In the genomic region with DNA sequence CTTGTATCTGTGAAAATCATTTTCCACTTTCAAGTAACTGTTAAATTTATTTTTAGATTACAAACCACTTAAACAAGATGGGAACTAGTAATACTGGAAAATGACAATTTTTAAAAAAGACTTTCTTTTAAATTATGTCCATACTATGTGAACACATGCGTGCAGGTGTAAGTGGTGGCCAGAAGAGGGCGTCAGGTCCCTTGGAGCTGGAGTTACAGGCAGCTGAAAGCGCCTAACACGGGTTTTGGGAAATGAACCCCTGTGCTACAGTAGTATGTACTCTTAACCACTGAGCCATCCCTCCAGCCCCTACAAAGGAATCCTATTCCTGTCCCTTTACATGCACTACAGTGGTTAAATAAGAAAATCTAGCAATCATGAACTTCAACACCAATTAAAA, we compare ENCODE assay signal across 15 mouse cellular contexts. TPM values are rescaled to one million over a fixed set of nuclear protein-coding genes. Genes with fewer than 3 reads are reported as not detected.
DNase-seq lines count a peak whose midpoint lies in the region; ATAC-seq and TF ChIP-seq lines count a peak whose summit lies in the region.
"Had no signal": no experiment of that assay in that cellular context is flagged by ENCODE, and none has a peak within 500 bp of the region (broad histone marks: within the 10 kb centered on the region; RNA-seq: fewer than 3 reads in every experiment).

No protein-coding gene starts in this region.

- no peak for DNase-seq in left cerebral cortex, adult 2 months (ENCODE audit: extremely low spot score in 1 of 2, low spot score in 2 of 2)
- no peak for DNase-seq in left cerebral cortex, postnatal 36 days (ENCODE audit: low spot score in 2 of 2)
- DNase-seq in thymus, postnatal 4 days = peak; percentile 41
- no peak for DNase-seq in thymus, adult 18-20 months
- peak; percentile 63 for DNase-seq in R1 (ENCODE audit: low read depth, low spot score)
- no peak for DNase-seq in stomach, postnatal 0 days (ENCODE audit: low spot score)
- DNase-seq in gastrocnemius, postnatal 4 days (ENCODE audit: low spot score in 2 of 2) = no peak
- DNase-seq in adrenal gland, adult 18-20 months (ENCODE audit: low spot score in 2 of 2) = no peak
- DNase-seq: adrenal gland, postnatal 25 days; heart, adult 11 months; heart, postnatal 14 days; kidney, postnatal 25 days; right cerebral cortex, postnatal 4 days had no signal

- H3K9ac ChIP-seq in stomach, postnatal 0 days (ENCODE audit: low read length) = no peak overlapping the region
- H3K9ac ChIP-seq: liver, embryonic 15.5 days had no signal

- TF ChIP-seq CTCF in left cerebral cortex, adult 2 months (IDR thresholded peaks at IDR 0.05) = peak; percentile 32
- peak; percentile 54 for TF ChIP-seq CTCF in stomach, postnatal 0 days (IDR thresholded peaks at IDR 0.05; ENCODE audit: low read depth)

- no peaks in the 10 kb centered on the region for H3K27me3 ChIP-seq in stomach, postnatal 0 days (ENCODE audit: control insufficient read depth, insufficient read depth, low read length)
- H3K27me3 ChIP-seq: liver, embryonic 15.5 days had no signal

- H3K36me3 ChIP-seq in stomach, postnatal 0 days (ENCODE audit: control insufficient read depth, insufficient read depth, low read length) = peaks cover 3% of the 10 kb centered on the region; the same call in 1 of the 2 replicates
- H3K36me3 ChIP-seq: liver, embryonic 15.5 days had no signal

- no peak for TF ChIP-seq EP300 in stomach, postnatal 0 days (optimal IDR thresholded peaks at IDR 0.05)

- intact Hi-C loops in left cerebral cortex, adult 2 months (cut with DNase I) = no loop called here
- intact Hi-C loops in left cerebral cortex, postnatal 36 days (cut with DNase I) = no loop called here

- WGBS in stomach, postnatal 0 days = 75% methylated on average over 4 of the region's 4 CpGs

- no peak for ATAC-seq in stomach, postnatal 0 days (ENCODE audit: low FRiP score, low TSS enrichment)

- H3K27ac ChIP-seq in left cerebral cortex, adult 2 months = no peak overlapping the region
- H3K27ac ChIP-seq in stomach, postnatal 0 days (replicated peaks) = no peak overlapping the region
- H3K27ac ChIP-seq: liver, embryonic 15.5 days; midbrain, embryonic 10.5 days had no signal

- H3K4me2 ChIP-seq in stomach, postnatal 0 days (replicated peaks; ENCODE audit: low read depth) = no peak overlapping the region
- H3K4me2 ChIP-seq: liver, embryonic 15.5 days had no signal

- no peak overlapping the region for H3K4me3 ChIP-seq in left cerebral cortex, adult 2 months
- H3K4me3 ChIP-seq in stomach, postnatal 0 days (ENCODE audit: low read depth, low read length) = no peak overlapping the region
- H3K4me3 ChIP-seq: liver, embryonic 15.5 days; midbrain, embryonic 10.5 days had no signal

- H3K4me1 ChIP-seq in stomach, postnatal 0 days (replicated peaks; ENCODE audit: control insufficient read depth, insufficient read depth) = no peaks in the 10 kb centered on the region
- H3K4me1 ChIP-seq: liver, embryonic 15.5 days; midbrain, embryonic 10.5 days had no signal

- H3K9me3 ChIP-seq in stomach, postnatal 0 days (ENCODE audit: control insufficient read depth, low read length) = no peaks in the 10 kb centered on the region
- H3K9me3 ChIP-seq: liver, embryonic 15.5 days; midbrain, embryonic 10.5 days had no signal

RNA-seq across cellular contexts. Expression of a gene that starts 37.7 kb away (rescaled TPM):
- total RNA-seq in left cerebral cortex, adult 2 months (2021) = 10 to 100 TPM; 40.1 to 42.4 TPM
- total RNA-seq in left cerebral cortex, postnatal 36 days (2021) = 10 to 100 TPM; 41.9 to 44.7 TPM
- 51.2 and 54.8 TPM in 2 replicates for polyA plus RNA-seq in stomach, postnatal 0 days (2015; fragmentation: Nextera tagmentation; extraction: Ambion mirVana)
- 1 to 10 TPM; 3.3 to 3.8 TPM for total RNA-seq in gastrocnemius, postnatal 4 days (2021)
- 1 to 10 TPM; 3.7 to 6.3 TPM for total RNA-seq in adrenal gland, adult 18-20 months (2021)

RNA-seq across cellular contexts. Expression of a gene that starts 42.7 kb away (rescaled TPM):
- 10 to 100 TPM; 42.8 to 45.5 TPM for total RNA-seq in left cerebral cortex, adult 2 months (2021)
- 10 to 100 TPM; 47.5 to 52.3 TPM for total RNA-seq in left cerebral cortex, postnatal 36 days (2021)
- 3.9 and 4.0 TPM in 2 replicates for polyA plus RNA-seq in stomach, postnatal 0 days (2015; fragmentation: Nextera tagmentation; extraction: Ambion mirVana)
- 10 to 100 TPM; 12.5 to 13.0 TPM for total RNA-seq in gastrocnemius, postnatal 4 days (2021)
- total RNA-seq in adrenal gland, adult 18-20 months (2021) = 10 to 100 TPM; 12.8 to 31.2 TPM

RNA-seq across cellular contexts. Expression of a gene that starts 50.4 kb away (rescaled TPM):
- total RNA-seq in left cerebral cortex, adult 2 months (2021) = 10 to 100 TPM; 16.3 to 16.5 TPM
- total RNA-seq in left cerebral cortex, postnatal 36 days (2021) = 10 to 100 TPM; 16.0 TPM
- polyA plus RNA-seq in stomach, postnatal 0 days (2015; fragmentation: Nextera tagmentation; extraction: Ambion mirVana) = 10.3 and 10.8 TPM in 2 replicates
- 10 to 100 TPM; 13.2 to 14.7 TPM for total RNA-seq in gastrocnemius, postnatal 4 days (2021)
- 10 to 100 TPM; 15.2 to 23.4 TPM for total RNA-seq in adrenal gland, adult 18-20 months (2021)

Comparison
In these comparisons a context has a peak if more than half of its experiments do, and no peak if none do; other contexts are left out.
1. DNase-seq: peak in thymus, postnatal 4 days (single experiment) and R1 (single experiment); none in left cerebral cortex, adult 2 months (0 of 2), left cerebral cortex, postnatal 36 days (0 of 2), thymus, adult 18-20 months (0 of 2), stomach, postnatal 0 days (single experiment), gastrocnemius, postnatal 4 days (0 of 2) and adrenal gland, adult 18-20 months (0 of 2).
2. RNA of a gene that starts 37.7 kb away (total RNA-seq): 41.9 to 44.7 TPM in left cerebral cortex, postnatal 36 days and 40.1 to 42.4 TPM in left cerebral cortex, adult 2 months; 3.7 to 6.3 TPM in adrenal gland, adult 18-20 months and 3.3 to 3.8 TPM in gastrocnemius, postnatal 4 days; every median in the first group is over 4 times any median in the second.